Mouse (Mus musculus) heart, postnatal 0 days (tissue): Measurements from ENCODE around the gene Tas2r137. TPM values are rescaled to one million over a fixed set of nuclear protein-coding genes. Genes with fewer than 3 reads are reported as not detected.

ENCODE experiments used
- ATAC-seq: fragments of 200-750 bp; cut with Nextera tagmentation; 2 replicates; pipeline ENCODE4 v1.8.0; 2017; ENCODE audit warnings: low read depth, moderate number of reproducible peaks, moderate library complexity; ENCODE audit not compliant: insufficient read depth
- DNase-seq: peaks from one replicate; pipeline ENCODE4 v3.0.0-alpha.2; 2016; ENCODE audit warnings: low spot score
- H3K27ac ChIP-seq: fragments of 300-500 bp; sonication (generic); 2 replicates; pipeline ENCODE4 v1.5.1; 2014; ENCODE audit warnings: low read depth, mild to moderate bottlenecking
- H3K27me3 ChIP-seq: fragments of 300-500 bp; sonication (generic); 2 replicates; pipeline ENCODE4 v1.6.1; 2014; ENCODE audit warnings: low read length, mixed read lengths; ENCODE audit not compliant: control insufficient read depth, insufficient read depth
- H3K36me3 ChIP-seq: fragments of 300-500 bp; sonication (generic); replicated peaks from 2 replicates; pipeline ENCODE4 v1.6.1; 2014; ENCODE audit warnings: low read length, mixed read lengths; ENCODE audit not compliant: control insufficient read depth, insufficient read depth
- H3K4me1 ChIP-seq: fragments of 300-500 bp; sonication (generic); 2 replicates; pipeline ENCODE4 v1.6.1; 2014; ENCODE audit warnings: antibody characterized with exemption; ENCODE audit not compliant: control insufficient read depth, insufficient read depth
- H3K4me2 ChIP-seq: fragments of 300-500 bp; sonication (generic); 2 replicates; pipeline ENCODE4 v1.6.1; 2014; ENCODE audit warnings: low read depth, mild to moderate bottlenecking, low read length, moderate library complexity
- H3K4me3 ChIP-seq: fragments of 300-500 bp; sonication (generic); 2 replicates; pipeline ENCODE4 v1.5.1; 2014; ENCODE audit warnings: low read depth, low read length
- H3K9ac ChIP-seq: fragments of 300-500 bp; sonication (generic); replicated peaks from 2 replicates; pipeline ENCODE4 v1.6.1; 2014; ENCODE audit warnings: low read depth, low read length, mixed read lengths
- H3K9me3 ChIP-seq: fragments of 300-500 bp; sonication (generic); replicated peaks from 2 replicates; pipeline ENCODE4 v1.6.1; 2016; ENCODE audit warnings: low read length; ENCODE audit not compliant: control insufficient read depth
- CTCF ChIP-seq: IDR thresholded peaks from 2 replicates; pipeline ENCODE4 v1.5.1; 2016; ENCODE audit warnings: antibody characterized with exemption, control low read depth, low read depth
- EP300 ChIP-seq: IDR thresholded peaks from 2 replicates; pipeline ENCODE4 v1.6.1; 2016; ENCODE audit warnings: antibody characterized with exemption, low read depth
- WGBS: fragments of 180-500 bp; shearing (Covaris S2); extraction: QIAGEN DNeasy Blood & Tissue Kit; methylation state at CpG from one replicate; pipeline ENCODE4 v1.1.7; 2014; 5-methylcytosine and 5-hydroxymethylcytosine counted together
- polyA plus RNA-seq: library from polyadenylated mRNA; unstranded; fragments of >200 nt; fragmentation: Nextera tagmentation; extraction: Ambion mirVana; gene quantifications from 2 replicates; pipeline ENCODE4 v1.2.1, GENCODE M21; 2015
- total RNA-seq: library from RNA; depleted of rRNA; stranded (reverse); fragments of >200 nt; gene quantifications from 2 replicates; pipeline ENCODE4 v1.2.3, GENCODE M21; 2014; ENCODE audit warnings: low replicate concordance

Tas2r137 gene
- total and polyA plus RNA-seq, 2 experiments from 2014 or later: not detected

DNA sequence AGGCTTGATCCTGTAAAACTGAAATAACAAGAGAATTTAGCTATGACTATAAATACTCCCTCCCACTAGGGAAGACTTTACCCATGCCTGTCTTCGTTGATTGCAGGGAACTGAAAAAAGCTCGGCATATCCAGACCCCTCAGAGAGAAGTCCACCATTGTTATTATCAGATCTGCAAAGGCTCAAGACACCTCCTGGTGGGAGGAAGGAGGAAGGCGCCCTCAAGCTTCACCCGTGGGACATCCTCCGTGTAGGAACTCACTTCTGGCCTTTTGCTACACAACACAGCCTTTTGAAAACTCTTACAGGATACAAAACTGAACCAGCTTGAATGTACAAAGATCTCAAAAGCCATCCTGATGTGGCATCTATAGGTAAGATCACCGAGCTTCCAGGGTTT is 25.3 kb upstream of the Tas2r137 start:
- WGBS: 39% methylated on average over 6 of the region's 6 CpGs
- DNase-seq (no peak), ATAC-seq (no peak)
- Histone ChIP-seq H3K9me3 (no peaks in the 10 kb centered on the region), H3K4me3 (no peak overlapping the region), H3K4me2 (no peak overlapping the region), H3K4me1 (no peaks in the 10 kb centered on the region), H3K27ac (no peak overlapping the region), H3K27me3 (no peaks in the 10 kb centered on the region), H3K36me3 (no peaks in the 10 kb centered on the region), H3K9ac (no peak overlapping the region)
- TF ChIP-seq CTCF (no peak), EP300 (no peak)

DNA sequence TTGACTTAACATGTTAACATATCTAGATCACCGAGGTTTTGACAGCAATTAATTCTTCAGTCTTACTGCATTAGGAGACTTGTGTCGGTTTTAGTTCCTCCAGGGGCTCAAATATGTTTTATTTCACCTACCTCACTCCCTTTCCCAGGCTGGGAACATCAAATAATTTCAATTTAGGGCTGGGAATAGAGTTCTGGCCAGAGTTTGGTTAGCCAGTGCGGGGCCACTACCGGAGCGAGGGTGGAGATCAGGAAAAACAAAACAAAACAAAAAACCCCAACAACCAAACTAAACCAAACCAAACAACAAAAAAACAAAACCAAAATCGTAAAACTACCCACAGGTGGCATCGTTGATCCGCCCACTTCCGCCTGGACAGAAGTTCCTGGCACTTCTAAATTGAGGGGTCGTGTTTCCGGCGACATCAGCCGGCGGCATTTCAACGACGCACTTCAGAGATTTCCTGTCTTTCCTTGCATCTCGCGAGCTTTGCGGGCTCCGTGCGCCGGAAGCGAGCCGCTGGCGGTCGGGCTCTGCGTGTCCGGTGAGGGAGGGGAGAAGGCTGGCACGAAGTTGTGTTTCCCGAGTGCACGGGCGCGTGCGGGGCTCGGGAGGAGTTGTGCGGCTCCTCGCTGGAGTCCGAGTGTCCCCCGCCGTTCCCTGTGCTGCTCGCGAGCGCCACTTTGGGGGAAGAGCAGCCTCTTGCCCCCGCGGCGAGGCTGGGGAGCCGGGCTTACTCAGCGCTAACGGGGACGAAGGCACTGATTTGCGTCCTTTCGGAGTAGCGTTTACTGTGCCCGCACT is 19.9 kb upstream of the Tas2r137 start, which contains the start of gene Ssbp1:
Ssbp1 (plus strand) TSS at position 437 of the 804 bp plus-strand sequence.
- 1% methylated on average over 54 of the region's 54 CpGs for WGBS
- peak within 1 kb of the TSS; percentile 84 for H3K4me2 ChIP-seq
- peak; percentile 95 for TF ChIP-seq EP300
- TF ChIP-seq CTCF: peak; percentile 23

DNA sequence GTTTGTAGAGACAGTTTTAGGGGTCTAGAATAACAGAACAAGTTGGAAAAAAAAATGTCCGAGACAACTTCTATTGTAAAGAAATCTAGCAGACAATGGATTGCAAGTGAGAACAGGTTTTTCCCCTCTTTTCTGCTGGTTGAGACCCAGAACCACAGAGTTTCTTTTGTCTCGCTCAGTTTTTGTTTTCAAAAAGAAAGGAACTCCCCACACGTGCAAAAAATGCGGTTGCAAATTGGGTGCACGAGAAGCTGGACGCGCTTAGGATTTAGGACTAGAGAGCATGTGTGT is 19.4 kb upstream of the Tas2r137 start:
- Histone ChIP-seq H3K27me3 (no peaks in the 10 kb centered on the region), H3K4me2 (peak overlapping the region; percentile 84), H3K4me3 (peak overlapping the region; percentile 88), H3K9me3 (no peaks in the 10 kb centered on the region), H3K9ac (peak overlapping the region; percentile 95), H3K36me3 (peaks cover 28% of the 10 kb centered on the region), H3K4me1 (peaks cover 7% of the 10 kb centered on the region), H3K27ac (peak overlapping the region; percentile 98)
- no peak for ATAC-seq
- WGBS: under 1% methylated on average over 7 of the region's 7 CpGs
- DNase-seq: no peak
- TF ChIP-seq CTCF: no peak

More for the DNA sequence above, 19.9 kb upstream of the Tas2r137 start, which contains the start of gene Ssbp1:
- Histone ChIP-seq H3K4me3 (peak within 1 kb of the TSS; percentile 88), H3K27me3 (no peaks in the 10 kb centered on the region), H3K27ac (peak within 1 kb of the TSS; percentile 98), H3K9ac (peak within 1 kb of the TSS; percentile 95), H3K36me3 (peaks cover 24% of the 10 kb centered on the region), H3K9me3 (no peaks in the 10 kb centered on the region), H3K4me1 (peaks cover 7% of the 10 kb centered on the region)
- DNase-seq (peak; percentile 92), ATAC-seq (peak; percentile 97)

DNA sequence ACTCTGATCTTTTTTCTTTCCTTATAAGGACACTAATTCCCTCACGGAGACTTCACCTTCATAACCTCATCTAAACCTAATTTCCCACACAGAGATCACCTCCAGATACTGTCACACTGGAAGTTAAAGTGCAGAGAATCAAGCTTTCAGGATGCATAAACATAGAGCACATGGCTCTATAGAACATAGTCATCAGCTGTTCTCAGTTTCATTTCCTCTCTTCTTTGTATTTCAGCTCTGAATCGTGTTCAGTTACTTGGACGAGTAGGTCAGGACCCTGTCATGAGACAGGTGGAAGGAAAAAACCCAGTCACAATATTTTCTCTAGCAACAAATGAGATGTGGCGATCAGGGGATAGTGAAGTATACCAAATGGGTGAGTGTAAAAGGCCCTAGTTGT is 14.9 kb upstream of the Tas2r137 start:
- no peak for TF ChIP-seq EP300
- H3K9ac ChIP-seq: no peak overlapping the region
- no peak for ATAC-seq
- DNase-seq: no peak
- H3K4me3 ChIP-seq: no peak overlapping the region
- peaks cover 7% of the 10 kb centered on the region for H3K4me1 ChIP-seq
- no peak overlapping the region for H3K27ac ChIP-seq
- H3K27me3 ChIP-seq: no peaks in the 10 kb centered on the region
- no peaks in the 10 kb centered on the region for H3K9me3 ChIP-seq
- H3K36me3 ChIP-seq: peaks cover 52% of the 10 kb centered on the region
- WGBS: 76% methylated on average over 4 of the region's 4 CpGs
- no peak overlapping the region for H3K4me2 ChIP-seq

DNA sequence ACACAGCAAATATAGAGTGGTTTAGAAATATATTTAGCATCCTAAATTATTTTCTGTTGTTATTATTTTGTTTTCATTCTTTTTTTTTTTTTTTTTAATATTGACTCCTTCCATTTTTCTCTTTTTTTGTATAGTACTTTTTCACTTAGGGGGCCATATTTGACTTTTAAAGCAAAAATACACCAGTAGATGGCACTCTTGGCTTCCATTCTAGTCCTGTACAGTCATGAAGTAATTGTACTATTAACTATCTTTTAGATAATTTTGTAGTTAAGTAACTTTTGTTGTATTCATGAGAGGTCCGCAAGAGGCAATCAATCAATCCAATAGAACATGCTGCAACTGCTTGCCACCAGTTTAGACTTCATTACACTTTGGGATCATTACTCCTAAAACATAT is 11.3 kb upstream of the Tas2r137 start:
- WGBS: 78% methylated on average over 1 of the region's 1 CpGs
- no peak overlapping the region for H3K27ac ChIP-seq
- TF ChIP-seq CTCF: no peak
- TF ChIP-seq EP300: no peak
- no peaks in the 10 kb centered on the region for H3K9me3 ChIP-seq
- no peak overlapping the region for H3K9ac ChIP-seq
- DNase-seq (no peak), ATAC-seq (no peak)
- H3K4me2 ChIP-seq: no peak overlapping the region
- no peaks in the 10 kb centered on the region for H3K27me3 ChIP-seq
- H3K36me3 ChIP-seq: peaks cover 71% of the 10 kb centered on the region
- no peaks in the 10 kb centered on the region for H3K4me1 ChIP-seq
- no peak overlapping the region for H3K4me3 ChIP-seq

DNA sequence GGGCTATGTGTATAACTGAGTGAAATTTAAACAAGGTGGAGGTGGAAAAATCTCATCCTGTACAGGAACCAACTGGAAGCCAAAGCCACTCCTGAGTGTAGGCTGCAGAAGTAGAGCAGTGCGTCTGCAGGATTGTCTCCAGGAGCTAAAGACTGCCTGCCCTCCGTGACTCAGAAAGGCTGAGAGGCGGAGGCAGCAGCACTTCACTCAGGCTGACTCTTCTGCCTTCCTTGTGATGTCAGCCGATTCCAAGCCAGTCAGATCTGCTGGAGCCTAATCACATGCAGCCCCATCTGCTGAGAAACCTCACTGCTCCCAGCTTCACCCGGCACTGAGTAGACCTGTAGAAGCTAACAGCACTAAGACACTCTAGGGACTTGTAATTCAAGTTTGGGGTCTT is 8.7 kb upstream of the Tas2r137 start:
- H3K4me2 ChIP-seq: no peak overlapping the region
- DNase-seq (no peak), ATAC-seq (no peak)
- H3K4me3 ChIP-seq: no peak overlapping the region
- 92% methylated on average over 5 of the region's 5 CpGs for WGBS
- TF ChIP-seq EP300 (no peak), CTCF (no peak)
- H3K36me3 ChIP-seq: peaks cover 58% of the 10 kb centered on the region
- no peaks in the 10 kb centered on the region for H3K27me3 ChIP-seq
- no peaks in the 10 kb centered on the region for H3K9me3 ChIP-seq
- no peak overlapping the region for H3K9ac ChIP-seq
- no peaks in the 10 kb centered on the region for H3K4me1 ChIP-seq
- H3K27ac ChIP-seq: no peak overlapping the region
